Mouse (Mus musculus): ENCODE measurements at regions not wholly inside any gene's neighbourhood (a gene's known extent, or its start where the extent isn't known, plus 50 kb on each side); places are given as distances from the start of the nearest gene placed in this dataset.

DNA sequence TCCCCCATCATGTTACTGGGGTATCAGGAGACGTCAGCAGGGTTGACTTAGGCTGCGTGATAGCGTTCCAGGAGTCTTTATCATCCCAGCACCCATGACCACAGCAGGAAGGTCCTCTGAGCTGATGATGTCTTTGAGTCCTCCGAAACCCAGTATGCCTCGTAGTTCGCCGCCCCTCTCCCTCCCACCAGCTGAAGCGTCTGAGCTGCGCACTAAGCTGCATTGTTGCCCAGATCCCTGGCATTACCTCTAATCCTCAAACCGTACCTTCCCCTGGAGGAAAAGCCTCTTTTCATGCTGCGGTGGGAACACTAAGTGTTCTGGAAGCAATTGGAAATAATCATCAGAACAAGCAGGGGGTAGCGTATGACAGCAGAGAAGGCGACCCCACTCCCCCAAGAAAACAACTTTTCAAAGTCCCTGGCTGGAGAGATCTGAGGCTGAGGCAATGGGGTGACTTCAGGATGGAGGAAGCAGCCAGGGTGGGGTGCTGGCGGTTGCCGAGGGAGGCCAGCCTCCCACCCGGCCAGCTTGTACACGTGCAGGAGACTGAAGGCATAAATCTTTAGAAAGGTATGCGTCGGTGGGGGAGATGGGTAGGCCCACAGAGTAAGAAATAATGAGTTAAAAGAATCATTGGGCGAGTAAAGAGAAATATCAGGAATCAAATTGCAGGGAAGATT lies 93.7 kb upstream of the Lrfn2 start:
- 65% methylated on average over 20 of the region's 20 CpGs for WGBS
- Histone ChIP-seq H3K4me2 (no peak overlapping the region), H3K9me3 (no peaks in the 10 kb centered on the region), H3K9ac (no peak overlapping the region), H3K27ac (no peak overlapping the region), H3K27me3 (replicated peaks) (no peaks in the 10 kb centered on the region), H3K4me1 (no peaks in the 10 kb centered on the region), H3K4me3 (replicated peaks) (no peak overlapping the region), H3K36me3 (no peaks in the 10 kb centered on the region)
- ATAC-seq (ENCODE audit: insufficient read depth, low FRiP score, low read depth), result no peak

- Histone ChIP-seq H3K4me1 (no peaks in the 10 kb centered on the region), H3K36me3 (no peaks in the 10 kb centered on the region), H3K9ac (no peak overlapping the region), H3K4me3 (replicated peaks) (no peak overlapping the region), H3K9me3 (no peaks in the 10 kb centered on the region), H3K4me2 (no peak overlapping the region), H3K27ac (no peak overlapping the region), H3K27me3 (replicated peaks) (no peaks in the 10 kb centered on the region)
- 37% methylated on average over 7 of the region's 7 CpGs for WGBS
- no peak for ATAC-seq (ENCODE audit: insufficient read depth, low FRiP score, low read depth)
These were observed 84.3 kb upstream of the Lrfn2 start for GRCm38 (mm10) chr17:48847890-48848289.

- Histone ChIP-seq H3K4me3 (replicated peaks) (no peak overlapping the region), H3K4me2 (no peak overlapping the region), H3K4me1 (no peaks in the 10 kb centered on the region), H3K9me3 (no peaks in the 10 kb centered on the region), H3K36me3 (no peaks in the 10 kb centered on the region), H3K27me3 (replicated peaks) (no peaks in the 10 kb centered on the region), H3K9ac (no peak overlapping the region), H3K27ac (no peak overlapping the region)
- no peak for ATAC-seq (ENCODE audit: insufficient read depth, low FRiP score, low read depth)
These were observed 81.3 kb upstream of the Lrfn2 start for GRCm38 (mm10) chr17:48850910-48851309.

GRCm38 (mm10) chr17:48858891-48859290 lies 73.3 kb upstream of the Lrfn2 start:
- no peak overlapping the region for H3K4me2 ChIP-seq
- no peak for ATAC-seq (ENCODE audit: insufficient read depth, low FRiP score, low read depth)
- no peaks in the 10 kb centered on the region for H3K27me3 ChIP-seq (replicated peaks)
- no peak overlapping the region for H3K4me3 ChIP-seq (replicated peaks)
- no peaks in the 10 kb centered on the region for H3K9me3 ChIP-seq
- 52% methylated on average over 6 of the region's 6 CpGs for WGBS
- H3K36me3 ChIP-seq, result no peaks in the 10 kb centered on the region
- H3K27ac ChIP-seq, result no peak overlapping the region
- no peak overlapping the region for H3K9ac ChIP-seq
- H3K4me1 ChIP-seq, result no peaks in the 10 kb centered on the region

- no peak overlapping the region for H3K4me3 ChIP-seq (replicated peaks)
- no peaks in the 10 kb centered on the region for H3K27me3 ChIP-seq (replicated peaks)
- no peak overlapping the region for H3K4me2 ChIP-seq
- 32% methylated on average over 6 of the region's 6 CpGs for WGBS
- no peak overlapping the region for H3K27ac ChIP-seq
- H3K36me3 ChIP-seq, result no peaks in the 10 kb centered on the region
- no peak overlapping the region for H3K9ac ChIP-seq
- H3K4me1 ChIP-seq, result no peaks in the 10 kb centered on the region
- ATAC-seq (ENCODE audit: insufficient read depth, low FRiP score, low read depth), result no peak
- no peaks in the 10 kb centered on the region for H3K9me3 ChIP-seq
These were observed 61.7 kb upstream of the Lrfn2 start for GRCm38 (mm10) chr17:48870443-48870842.

GRCm38 (mm10) chr17:48877505-48877904 lies 54.7 kb upstream of the Lrfn2 start:
- Histone ChIP-seq H3K9me3 (no peaks in the 10 kb centered on the region), H3K4me2 (no peak overlapping the region), H3K4me1 (no peaks in the 10 kb centered on the region), H3K27me3 (replicated peaks) (no peaks in the 10 kb centered on the region), H3K36me3 (no peaks in the 10 kb centered on the region), H3K27ac (no peak overlapping the region), H3K9ac (no peak overlapping the region), H3K4me3 (replicated peaks) (no peak overlapping the region)
- no peak for ATAC-seq (ENCODE audit: insufficient read depth, low FRiP score, low read depth)
- WGBS, result 61% methylated on average over 8 of the region's 8 CpGs

DNA sequence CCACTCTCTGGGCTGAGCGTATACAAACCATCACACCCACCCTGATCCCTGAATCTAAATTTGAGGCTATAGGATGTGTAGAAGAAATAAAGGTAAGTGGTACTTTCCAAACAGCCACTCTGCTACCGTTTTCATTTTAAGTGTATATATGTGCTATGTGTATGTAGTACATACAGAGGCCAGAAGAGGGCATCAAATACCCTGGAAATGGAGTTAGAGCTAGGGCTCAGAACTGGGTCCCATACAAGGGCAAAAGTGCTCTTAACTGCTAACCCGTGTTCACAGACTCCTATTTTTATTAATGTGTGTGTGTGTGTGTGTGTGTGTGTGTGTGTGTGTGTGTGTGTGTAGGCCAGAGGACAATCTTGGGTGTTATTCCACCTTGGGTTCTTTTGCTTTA lies 51.6 kb upstream of the Lrfn2 start:
- Histone ChIP-seq H3K27me3 (replicated peaks) (no peaks in the 10 kb centered on the region), H3K4me3 (replicated peaks) (no peak overlapping the region), H3K9ac (no peak overlapping the region), H3K4me2 (no peak overlapping the region), H3K4me1 (no peaks in the 10 kb centered on the region), H3K27ac (no peak overlapping the region), H3K9me3 (no peaks in the 10 kb centered on the region), H3K36me3 (no peaks in the 10 kb centered on the region)
- ATAC-seq (ENCODE audit: insufficient read depth, low FRiP score, low read depth), result no peak
- WGBS, result 88% methylated on average over 3 of the region's 3 CpGs

DNA sequence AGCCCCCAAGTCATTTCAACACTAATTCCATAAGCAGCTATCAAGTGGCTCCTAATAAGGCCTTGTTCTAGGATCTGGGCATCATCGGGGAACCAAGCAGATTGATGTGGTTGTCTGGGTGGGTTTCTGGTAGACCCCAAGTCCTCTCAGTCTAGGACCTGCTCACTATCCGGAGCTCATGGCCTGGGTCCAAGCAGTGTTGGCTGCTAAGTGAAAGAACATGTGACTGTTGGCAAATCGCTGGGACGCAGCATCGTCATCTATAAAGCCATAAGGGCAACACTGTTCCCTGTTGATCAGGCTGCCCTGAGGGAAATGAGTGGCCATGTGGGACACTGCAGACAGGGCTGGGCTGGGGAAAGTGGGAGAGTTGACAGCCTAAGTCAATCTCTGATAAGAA lies 50.2 kb upstream of the Lrfn2 start:
- no peak overlapping the region for H3K4me2 ChIP-seq
- no peak overlapping the region for H3K4me3 ChIP-seq (replicated peaks)
- H3K9me3 ChIP-seq, result no peaks in the 10 kb centered on the region
- H3K9ac ChIP-seq, result no peak overlapping the region
- no peaks in the 10 kb centered on the region for H3K27me3 ChIP-seq (replicated peaks)
- no peaks in the 10 kb centered on the region for H3K36me3 ChIP-seq
- 75% methylated on average over 5 of the region's 5 CpGs for WGBS
- ATAC-seq (ENCODE audit: insufficient read depth, low FRiP score, low read depth), result no peak
- H3K27ac ChIP-seq, result no peak overlapping the region
- H3K4me1 ChIP-seq, result no peaks in the 10 kb centered on the region
